Mouse (Mus musculus) thymus, adult 2 months (tissue): Measurements from ENCODE around the gene Atf3.

ENCODE experiments used
- CTCF ChIP-seq: fragments of 200-500 bp; IDR thresholded peaks from 2 replicates; pipeline ENCODE4 v1.5.1; 2012; ENCODE audit warnings: mild to moderate bottlenecking, control low read depth, low read length, moderate library complexity, borderline replicate concordance; ENCODE audit not compliant: control insufficient read depth, poor library complexity, insufficient read depth; ENCODE audit errors: extremely low read depth
- POLR2A ChIP-seq: fragments of 200-500 bp; IDR thresholded peaks from 2 replicates; pipeline ENCODE4 v1.6.1; 2012; ENCODE audit warnings: mild to moderate bottlenecking, low read length, control low read depth, moderate library complexity; ENCODE audit not compliant: control insufficient read depth, poor library complexity, insufficient read depth; ENCODE audit errors: extremely low read depth

DNA sequence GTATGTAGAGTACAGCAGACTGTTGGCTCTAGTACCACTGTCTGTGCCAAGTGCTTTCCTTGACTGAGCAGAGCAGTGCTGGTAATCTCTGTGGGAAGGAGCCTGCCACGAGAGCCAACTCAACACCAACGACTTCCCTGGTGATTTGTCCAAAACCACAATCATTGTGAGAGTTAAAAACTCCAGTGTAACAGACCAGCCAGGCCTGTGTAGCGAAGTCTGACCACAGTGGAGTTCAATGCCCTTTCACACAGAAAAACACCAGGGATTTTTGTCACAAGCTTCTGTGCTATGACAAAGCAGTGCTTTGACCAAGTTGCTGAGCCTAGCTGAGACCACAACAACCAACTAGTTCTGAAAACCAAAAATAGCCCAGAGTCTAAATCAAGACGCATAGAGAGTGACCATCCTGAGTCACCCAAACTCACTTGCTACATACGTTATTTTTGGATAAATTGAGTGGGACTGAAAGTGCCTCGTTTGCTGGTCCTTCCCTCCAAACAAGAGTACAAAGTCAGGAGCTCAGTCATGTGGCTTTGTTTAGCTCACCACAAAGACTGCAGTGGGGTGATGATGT is 12.6 kb upstream of the Atf3 start:
- no peak for TF ChIP-seq CTCF
- TF ChIP-seq POLR2A, result no peak
